Mouse (Mus musculus): Measurements from ENCODE around the gene Snx1. TPM values are rescaled to one million over a fixed set of nuclear protein-coding genes. Genes with fewer than 3 reads are reported as not detected.
A peak's percentile ranks its signal among the peaks of the same experiment; 100 is the strongest.

Snx1 gene
- total and polyA plus RNA-seq, 3 experiments = 86.4 to 186 (median 110) TPM

GRCm38 (mm10) chr9:66066791-66067190 lies 59.6 kb downstream of the Snx1 start:
- no peak overlapping the region for H3K9ac ChIP-seq (ENCODE audit: insufficient read depth, low read depth)
- no peak for DNase-seq (ENCODE audit: extremely low read depth)
- peaks cover 44 to 50% of the 10 kb centered on the region in 2 experiments for H3K36me3 ChIP-seq (replicated peaks in 1 of 2; ENCODE audit: control insufficient read depth in 1 of 2, insufficient read depth in 1 of 2, low read length in 1 of 2)
- no peak overlapping the region for H3K4me3 ChIP-seq (replicated peaks in 1 of 3; ENCODE audit: low read depth in 2 of 3, low read length in 2 of 3, poor library complexity in 1 of 3)
- H3K4me2 ChIP-seq (ENCODE audit: insufficient read depth, low read depth, poor library complexity, severe bottlenecking) = no peak overlapping the region
- peaks cover 16 to 33% of the 10 kb centered on the region in 2 experiments for H3K4me1 ChIP-seq (ENCODE audit: control insufficient read depth in 1 of 2, insufficient read depth in 2 of 2)
- TF ChIP-seq RAD21 (IDR thresholded peaks at IDR 0.05; ENCODE audit: low read depth, low read length) = no peak
- no peak for TF ChIP-seq IRF4 (IDR thresholded peaks at IDR 0.05; ENCODE audit: low read depth, low read length)
- no peak for TF ChIP-seq PAX5 (IDR thresholded peaks at IDR 0.05; ENCODE audit: low read length)
- TF ChIP-seq USF1 (IDR thresholded peaks at IDR 0.05; ENCODE audit: low read depth, low read length) = no peak
- no peak for TF ChIP-seq ZNF384 (IDR thresholded peaks at IDR 0.05; ENCODE audit: low read depth, low read length)
- no peak for TF ChIP-seq MAZ (IDR thresholded peaks at IDR 0.05; ENCODE audit: low read depth, low read length)
- no peak for TF ChIP-seq ZKSCAN1 (IDR thresholded peaks at IDR 0.05; ENCODE audit: borderline replicate concordance, low read depth, low read length)
- TF ChIP-seq TCF12 (IDR thresholded peaks at IDR 0.05; ENCODE audit: low read depth, low read length) = no peak
- no peak for TF ChIP-seq E2F4 (IDR thresholded peaks at IDR 0.05; ENCODE audit: insufficient replicate concordance, low read depth, low read length)
- no peak for TF ChIP-seq MAX (IDR thresholded peaks at IDR 0.05; ENCODE audit: low read length)
- no peak for TF ChIP-seq MYC (IDR thresholded peaks at IDR 0.05; ENCODE audit: low read depth, low read length)
- TF ChIP-seq ZC3H11A (IDR thresholded peaks at IDR 0.05; ENCODE audit: low read depth, low read length) = no peak
- no peak for TF ChIP-seq NRF1 (IDR thresholded peaks at IDR 0.05; ENCODE audit: low read depth, low read length)
- TF ChIP-seq SMC3 (IDR thresholded peaks at IDR 0.05; ENCODE audit: low read depth, low read length) = no peak
- TF ChIP-seq CTCF (conservative IDR thresholded peaks at IDR 0.05 in 1 of 2, IDR thresholded peaks at IDR 0.05 in 1 of 2; ENCODE audit: low read depth in 2 of 2, low read length in 2 of 2) = no peak
- no peak for TF ChIP-seq POLR2A (IDR thresholded peaks at IDR 0.05; ENCODE audit: low read depth, low read length)
- TF ChIP-seq ETS1 (conservative IDR thresholded peaks at IDR 0.05; ENCODE audit: low read depth, low read length) = no peak
- TF ChIP-seq TBP (conservative IDR thresholded peaks at IDR 0.05; ENCODE audit: low read depth, low read length) = no peak
- no peak for TF ChIP-seq JUND (conservative IDR thresholded peaks at IDR 0.05; ENCODE audit: low read depth, low read length)
- no peak for TF ChIP-seq GABPA (IDR thresholded peaks at IDR 0.05; ENCODE audit: insufficient replicate concordance, low read depth, low read length)
- in situ Hi-C loops (cut with MboI; ENCODE audit: low pct_ligation_motif_present, low pct_unique_long_range_greater_than_20kb, low sequenced_read_pairs) (no loop called here), dilution Hi-C loops (cut with MboI; ENCODE audit: extremely low pct_ligation_motif_present, extremely low pct_unique_long_range_greater_than_20kb, low sequenced_read_pairs) (no loop called here)
- H3K27me3 ChIP-seq (replicated peaks) = no peaks in the 10 kb centered on the region
- peaks cover 11% of the 10 kb centered on the region for H3K9me3 ChIP-seq (replicated peaks; ENCODE audit: low read length)
- peak overlapping the region; percentile 28; the same call in 1 of the 2 replicates for H3K27ac ChIP-seq (ENCODE audit: insufficient read depth, low read depth)
- peaks cover 5% of the 10 kb centered on the region; the same call in 1 of the 2 replicates for H3K79me2 ChIP-seq (replicated peaks; ENCODE audit: control insufficient read depth, extremely low read depth, insufficient read depth, poor library complexity, severe bottlenecking)

GRCm38 (mm10) chr9:66064316-66064715 lies 62.1 kb downstream of the Snx1 start:
- peaks cover 44 to 53% of the 10 kb centered on the region in 2 experiments for H3K36me3 ChIP-seq (replicated peaks in 1 of 2; ENCODE audit: control insufficient read depth in 1 of 2, insufficient read depth in 1 of 2, low read length in 1 of 2)
- no peaks in the 10 kb centered on the region for H3K27me3 ChIP-seq (replicated peaks)
- in situ Hi-C loops (cut with MboI; ENCODE audit: low pct_ligation_motif_present, low pct_unique_long_range_greater_than_20kb, low sequenced_read_pairs) = no loop called here

More at GRCm38 (mm10) chr9:66064316-66064715, 62.1 kb downstream of the Snx1 start:
- H3K9ac ChIP-seq (ENCODE audit: insufficient read depth, low read depth) = no peak overlapping the region
- TF ChIP-seq MAZ (IDR thresholded peaks at IDR 0.05; ENCODE audit: low read depth, low read length) (no peak), RCOR1 (conservative IDR thresholded peaks at IDR 0.05; ENCODE audit: low read depth, low read length) (no peak), MAFK (IDR thresholded peaks at IDR 0.05; ENCODE audit: insufficient replicate concordance, low read length) (no peak), POLR2A (IDR thresholded peaks at IDR 0.05; ENCODE audit: low read depth, low read length) (no peak), TCF12 (IDR thresholded peaks at IDR 0.05; ENCODE audit: low read depth, low read length) (no peak), GABPA (IDR thresholded peaks at IDR 0.05; ENCODE audit: insufficient replicate concordance, low read depth, low read length) (no peak), MXI1 (IDR thresholded peaks at IDR 0.05; ENCODE audit: low read depth, low read length) (no peak), E2F4 (IDR thresholded peaks at IDR 0.05; ENCODE audit: insufficient replicate concordance, low read depth, low read length) (no peak), NELFE (IDR thresholded peaks at IDR 0.05; ENCODE audit: low read depth, low read length) (no peak), ETS1 (conservative IDR thresholded peaks at IDR 0.05; ENCODE audit: low read depth, low read length) (no peak)
- H3K4me3 ChIP-seq (replicated peaks in 1 of 3; ENCODE audit: low read depth in 2 of 3, low read length in 2 of 3, poor library complexity in 1 of 3) = no peak overlapping the region
- no peak for DNase-seq (ENCODE audit: extremely low read depth)
- H3K79me2 ChIP-seq (replicated peaks; ENCODE audit: control insufficient read depth, extremely low read depth, insufficient read depth, poor library complexity, severe bottlenecking) = peaks cover 19% of the 10 kb centered on the region
- H3K9me3 ChIP-seq (replicated peaks; ENCODE audit: low read length) = peaks cover 6% of the 10 kb centered on the region
- peaks cover 16 to 42% of the 10 kb centered on the region in 2 experiments for H3K4me1 ChIP-seq (ENCODE audit: control insufficient read depth in 1 of 2, insufficient read depth in 2 of 2)
- no peak overlapping the region for H3K4me2 ChIP-seq (ENCODE audit: insufficient read depth, low read depth, poor library complexity, severe bottlenecking)
- dilution Hi-C loops (cut with MboI; ENCODE audit: extremely low pct_ligation_motif_present, extremely low pct_unique_long_range_greater_than_20kb, low sequenced_read_pairs) = no loop called here
- no peak overlapping the region for H3K27ac ChIP-seq (ENCODE audit: insufficient read depth, low read depth)

Measured in CH12.LX (cell line).